Mouse (Mus musculus) myocyte (in vitro differentiated cells): ENCODE results near the gene Pi4ka. TPM values are rescaled to one million over a fixed set of nuclear protein-coding genes. Genes with fewer than 3 reads are reported as not detected.

Source experiments
- H3K27me3 ChIP-seq: one replicate; pipeline ENCODE4 v1.6.1; 2011; ENCODE audit not compliant: control insufficient read depth, insufficient read depth, insufficient read length
- H3K36me3 ChIP-seq: one replicate; pipeline ENCODE4 v1.6.1; 2011; ENCODE audit not compliant: control insufficient read depth, insufficient read depth
- H3K4me2 ChIP-seq: one replicate; pipeline ENCODE4 v1.6.1; 2011; ENCODE audit warnings: low read depth, control low read depth
- H3K4me3 ChIP-seq: one replicate; pipeline ENCODE4 v1.5.1; 2011; ENCODE audit warnings: mild to moderate bottlenecking, control low read depth, moderate library complexity
- H3K79me2 ChIP-seq: one replicate; pipeline ENCODE4 v1.6.1; 2011; ENCODE audit not compliant: control insufficient read depth, insufficient read depth
- H3ac ChIP-seq: one replicate; pipeline ENCODE4 v1.6.1; 2011; ENCODE audit not compliant: control insufficient read depth, insufficient read length
- CEBPB ChIP-seq: IDR thresholded peaks from 2 replicates; pipeline ENCODE4 v1.6.1; 2011; ENCODE audit warnings: mild to moderate bottlenecking, moderate library complexity; ENCODE audit not compliant: poor library complexity, insufficient read depth, severe bottlenecking
- E2F4 ChIP-seq: IDR thresholded peaks from one replicate; pipeline ENCODE4 v1.6.1; 2011; ENCODE audit warnings: mild to moderate bottlenecking, control low read depth, moderate library complexity; ENCODE audit not compliant: insufficient read depth
- MAX ChIP-seq: IDR thresholded peaks from one replicate; pipeline ENCODE4 v1.6.1; 2011; ENCODE audit warnings: low read depth, mild to moderate bottlenecking, control low read depth
- MYOD1 ChIP-seq, 3 experiments: IDR thresholded peaks; one replicate each; pipeline ENCODE4 v1.6.1; 2011; ENCODE audit warnings: control low read depth in 2 of 3, low read depth in 2 of 3, mild to moderate bottlenecking in 2 of 3, moderate library complexity in 1 of 3; ENCODE audit not compliant: insufficient read length in 2 of 3, control insufficient read depth in 1 of 3
- MYOG ChIP-seq, 3 experiments: IDR thresholded peaks; one replicate each; pipeline ENCODE4 v1.6.1; 2011; ENCODE audit warnings: control low read depth in 2 of 3, low read depth in 2 of 3, mild to moderate bottlenecking in 2 of 3; ENCODE audit not compliant: insufficient read length in 2 of 3, control insufficient read depth in 1 of 3, insufficient read depth in 1 of 3
- POLR2A ChIP-seq: IDR thresholded peaks from one replicate; pipeline ENCODE4 v1.6.1; 2011; ENCODE audit warnings: low read depth, mild to moderate bottlenecking, control low read depth, moderate library complexity; ENCODE audit not compliant: insufficient read length
- POLR2AphosphoS2 ChIP-seq: IDR thresholded peaks from one replicate; pipeline ENCODE4 v1.6.1; 2011; ENCODE audit warnings: low read depth, control low read depth; ENCODE audit not compliant: insufficient read length
- REST ChIP-seq: IDR thresholded peaks from one replicate; pipeline ENCODE4 v1.6.1; 2011; ENCODE audit warnings: mild to moderate bottlenecking, control low read depth, moderate library complexity; ENCODE audit not compliant: insufficient read depth, insufficient read length
- SRF ChIP-seq: IDR thresholded peaks from one replicate; pipeline ENCODE4 v1.6.1; 2011; ENCODE audit warnings: low read depth; ENCODE audit not compliant: control insufficient read depth, insufficient read length
- TCF12 ChIP-seq: IDR thresholded peaks from one replicate; pipeline ENCODE4 v1.6.1; 2011; ENCODE audit warnings: mild to moderate bottlenecking, control low read depth; ENCODE audit not compliant: poor library complexity, insufficient read depth, severe bottlenecking
- TCF3 ChIP-seq: IDR thresholded peaks from one replicate; pipeline ENCODE4 v1.6.1; 2011; ENCODE audit warnings: low read depth, control low read depth; ENCODE audit not compliant: insufficient read length
- USF1 ChIP-seq: IDR thresholded peaks from one replicate; pipeline ENCODE4 v1.6.1; 2011; ENCODE audit warnings: low read depth, mild to moderate bottlenecking, control low read depth, moderate library complexity
- polyA plus RNA-seq: library from polyadenylated mRNA; unstranded; fragments of >200 nt; fragmentation: generic; extraction: Trizol; gene quantifications from one replicate; pipeline ENCODE4 v1.2.1, GENCODE M21; 2012; ENCODE audit warnings: missing spikeins

The Pi4ka gene
- polyA plus RNA-seq, 1 experiment = 37.8 TPM

DNA sequence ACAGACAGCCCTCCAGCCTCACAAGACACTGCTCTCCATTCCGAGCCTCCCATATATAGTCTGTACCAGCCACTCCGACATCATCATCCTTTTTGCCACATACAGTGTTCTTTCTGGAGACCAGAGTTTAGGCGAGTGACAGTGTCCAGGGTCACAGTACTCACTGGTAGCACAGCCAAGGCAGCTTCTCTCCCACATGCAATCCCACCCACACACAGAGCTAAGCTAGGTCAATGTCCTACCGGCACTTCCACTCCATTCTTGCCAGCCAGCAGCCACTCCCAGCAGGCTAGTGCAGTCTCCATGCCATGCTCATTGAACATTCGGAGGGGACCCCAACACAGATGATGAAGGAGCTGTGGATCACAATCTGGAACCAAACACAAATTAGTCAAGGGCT is 98.7 kb downstream of the Pi4ka start:
- Histone ChIP-seq H3K79me2 (no peaks in the 10 kb centered on the region), H3K36me3 (peaks cover 12% of the 10 kb centered on the region), H3K4me3 (no peak overlapping the region), H3K27me3 (no peaks in the 10 kb centered on the region), H3K4me2 (no peak overlapping the region), H3ac (no peak overlapping the region)
- TF ChIP-seq TCF3 = no peak
- no peak for TF ChIP-seq SRF
- no peak for TF ChIP-seq REST
- no peak for TF ChIP-seq MAX
- no peak for TF ChIP-seq USF1
- no peak for TF ChIP-seq MYOG (IDR thresholded peaks at IDR 0.05; ENCODE audit: control insufficient read depth in 1 of 3, insufficient read depth in 1 of 3, insufficient read length in 2 of 3, low read depth in 2 of 3)
- TF ChIP-seq POLR2AphosphoS2 = no peak
- no peak for TF ChIP-seq CEBPB
- no peak for TF ChIP-seq E2F4
- TF ChIP-seq MYOD1 (IDR thresholded peaks at IDR 0.05; ENCODE audit: control insufficient read depth in 1 of 3, insufficient read length in 2 of 3, low read depth in 2 of 3) = no peak
- TF ChIP-seq TCF12 = no peak
- no peak for TF ChIP-seq POLR2A

DNA sequence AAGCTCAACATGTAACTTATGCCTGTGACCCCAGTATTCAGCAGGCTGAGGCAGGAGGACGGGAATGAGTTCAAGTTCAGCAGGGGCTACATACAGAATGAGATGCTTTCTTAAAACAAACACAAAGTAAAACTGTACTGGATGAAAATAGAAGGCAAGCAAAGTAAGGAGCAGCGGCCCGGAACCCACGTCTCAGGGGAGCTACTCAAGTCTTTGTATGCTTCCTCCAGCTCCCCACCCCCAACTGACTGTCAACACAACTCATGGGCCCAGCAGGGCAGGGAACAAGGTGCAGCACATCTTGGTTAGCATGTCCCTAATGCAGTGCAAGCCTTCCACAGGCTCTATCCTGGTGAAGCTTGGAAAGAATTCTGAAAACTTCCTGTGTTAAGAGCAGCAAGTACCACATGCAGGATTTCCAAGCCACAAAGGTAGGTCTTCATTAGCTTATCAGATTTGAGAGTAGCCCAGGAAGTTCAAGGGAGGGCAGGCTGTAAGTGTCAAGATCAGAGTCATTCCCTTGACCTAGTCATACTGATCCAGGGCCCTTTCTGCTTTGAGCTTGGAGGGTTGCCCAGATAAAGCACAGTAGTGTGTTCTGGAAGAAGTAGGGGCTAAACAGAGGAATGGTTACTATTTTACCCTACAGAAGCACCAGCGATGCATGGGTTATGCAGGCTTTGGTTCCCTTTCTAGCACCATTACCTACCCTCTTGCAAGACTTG is 102.4 kb downstream of the Pi4ka start:
- Histone ChIP-seq H3K27me3 (no peaks in the 10 kb centered on the region), H3K4me3 (no peak overlapping the region), H3K79me2 (no peaks in the 10 kb centered on the region), H3K36me3 (peaks cover 24% of the 10 kb centered on the region), H3K4me2 (no peak overlapping the region), H3ac (no peak overlapping the region)
- TF ChIP-seq TCF3 (no peak), POLR2AphosphoS2 (no peak), POLR2A (no peak), CEBPB (no peak), TCF12 (no peak), MAX (no peak), MYOD1 (IDR thresholded peaks at IDR 0.05; ENCODE audit: control insufficient read depth in 1 of 3, insufficient read length in 2 of 3, low read depth in 2 of 3) (no peak), MYOG (IDR thresholded peaks at IDR 0.05; ENCODE audit: control insufficient read depth in 1 of 3, insufficient read depth in 1 of 3, insufficient read length in 2 of 3, low read depth in 2 of 3) (no peak), E2F4 (no peak), REST (no peak), USF1 (no peak), SRF (no peak)

DNA sequence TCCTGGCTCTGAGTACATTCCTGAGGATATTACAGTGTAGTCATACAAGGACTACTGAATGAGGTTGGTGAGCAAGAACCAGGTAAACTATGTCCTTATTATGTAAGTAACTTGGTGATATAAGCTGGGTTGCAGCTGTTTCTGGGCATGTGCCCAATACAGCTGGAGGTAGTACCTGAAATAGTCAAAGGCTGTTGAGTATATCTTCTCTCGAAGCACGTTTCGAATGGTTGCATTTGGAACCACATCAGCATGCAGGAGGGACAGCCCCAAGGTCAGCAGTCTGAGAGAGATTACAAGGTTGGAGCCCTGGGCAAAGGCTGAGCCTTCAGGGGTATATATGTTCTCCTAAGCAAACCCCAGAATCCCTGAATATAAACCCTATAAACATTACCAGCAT is 105.3 kb downstream of the Pi4ka start:
- Histone ChIP-seq H3K79me2 (no peaks in the 10 kb centered on the region), H3K36me3 (peaks cover 21% of the 10 kb centered on the region), H3K27me3 (no peaks in the 10 kb centered on the region), H3ac (no peak overlapping the region), H3K4me3 (no peak overlapping the region), H3K4me2 (no peak overlapping the region)
- TF ChIP-seq MYOG (IDR thresholded peaks at IDR 0.05; ENCODE audit: control insufficient read depth in 1 of 3, insufficient read depth in 1 of 3, insufficient read length in 2 of 3, low read depth in 2 of 3) (no peak), MAX (no peak), E2F4 (no peak), REST (no peak), USF1 (no peak), POLR2A (no peak), CEBPB (no peak), POLR2AphosphoS2 (no peak), TCF3 (no peak), MYOD1 (IDR thresholded peaks at IDR 0.05; ENCODE audit: control insufficient read depth in 1 of 3, insufficient read length in 2 of 3, low read depth in 2 of 3) (no peak), SRF (no peak), TCF12 (no peak)

DNA sequence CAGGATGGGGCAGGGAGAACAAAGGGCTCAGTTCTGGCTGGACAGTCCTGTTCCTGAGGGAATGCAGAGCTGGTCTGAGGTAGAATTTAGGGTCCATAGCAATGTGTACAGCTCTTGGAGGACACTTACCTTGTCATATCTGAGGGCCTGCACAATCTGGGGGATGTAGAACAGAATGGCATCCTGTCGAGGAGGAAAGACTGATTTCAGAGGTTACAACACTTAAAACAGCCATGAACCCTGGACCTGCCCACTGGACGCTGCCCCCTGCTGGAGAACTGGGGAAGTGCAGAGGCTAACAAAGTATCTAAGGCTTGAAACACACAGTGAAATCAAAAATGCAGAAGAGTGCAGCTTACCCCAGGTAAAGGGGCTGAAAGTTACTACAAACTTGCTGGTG is 113.4 kb downstream of the Pi4ka start:
- TF ChIP-seq MAX (no peak), SRF (no peak), TCF3 (no peak), CEBPB (no peak), USF1 (no peak), REST (no peak), E2F4 (no peak), POLR2AphosphoS2 (no peak), POLR2A (no peak), MYOG (IDR thresholded peaks at IDR 0.05; ENCODE audit: control insufficient read depth in 1 of 3, insufficient read depth in 1 of 3, insufficient read length in 2 of 3, low read depth in 2 of 3) (no peak), MYOD1 (IDR thresholded peaks at IDR 0.05; ENCODE audit: control insufficient read depth in 1 of 3, insufficient read length in 2 of 3, low read depth in 2 of 3) (no peak), TCF12 (no peak)
- H3K79me2 ChIP-seq = no peaks in the 10 kb centered on the region
- H3K27me3 ChIP-seq = no peaks in the 10 kb centered on the region
- H3K36me3 ChIP-seq = peaks cover 17% of the 10 kb centered on the region
- no peak overlapping the region for H3ac ChIP-seq
- H3K4me3 ChIP-seq = no peak overlapping the region
- H3K4me2 ChIP-seq = no peak overlapping the region
